Mouse (Mus musculus) thymus, adult 2 months (tissue): ENCODE measurements at regions not wholly inside any gene's neighbourhood (a gene's known extent, or its start where the extent isn't known, plus 50 kb on each side); places are given as distances from the start of the nearest gene placed in this dataset.

Experiments
- CTCF ChIP-seq: fragments of 200-500 bp; IDR thresholded peaks from 2 replicates; pipeline ENCODE4 v1.5.1; 2012; ENCODE audit warnings: mild to moderate bottlenecking, control low read depth, low read length, moderate library complexity, borderline replicate concordance; ENCODE audit not compliant: control insufficient read depth, poor library complexity, insufficient read depth; ENCODE audit errors: extremely low read depth
- POLR2A ChIP-seq: fragments of 200-500 bp; IDR thresholded peaks from 2 replicates; pipeline ENCODE4 v1.6.1; 2012; ENCODE audit warnings: mild to moderate bottlenecking, low read length, control low read depth, moderate library complexity; ENCODE audit not compliant: control insufficient read depth, poor library complexity, insufficient read depth; ENCODE audit errors: extremely low read depth

DNA sequence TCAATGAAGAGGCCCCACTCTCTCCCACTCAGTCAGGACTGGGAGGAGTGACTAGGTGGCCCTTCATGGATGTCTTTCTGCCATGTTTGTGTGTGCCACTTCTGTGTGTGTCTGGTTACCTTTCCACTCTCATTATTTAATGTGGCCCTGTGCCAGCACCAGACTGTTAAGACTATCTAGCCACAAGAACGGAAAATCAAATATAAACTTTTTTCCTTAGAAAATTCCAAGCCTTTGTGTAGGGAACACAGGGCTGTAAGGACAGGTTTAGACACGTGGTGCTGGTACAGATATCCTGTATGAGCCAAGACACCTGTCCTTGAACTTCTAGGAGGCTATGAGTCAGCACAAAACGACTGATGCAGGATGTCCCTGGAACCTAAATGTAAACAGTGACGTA is 69.9 kb downstream of the Crygs start:
- no peak for TF ChIP-seq POLR2A
- no peak for TF ChIP-seq CTCF
